Mouse (Mus musculus): Measurements from ENCODE around the gene Sp2. TPM values are rescaled to one million over a fixed set of nuclear protein-coding genes. Genes with fewer than 3 reads are reported as not detected.

Sp2 gene
- polyA plus RNA-seq, 1 experiment from 2014 or later: 17.3 TPM

- WGBS (ENCODE audit: insufficient replicate concordance): 33% methylated on average over 3 of the region's 3 CpGs
- no peaks in the 10 kb centered on the region for H3K36me3 ChIP-seq (ENCODE audit: control insufficient read depth, insufficient read depth, low read length)
- peaks cover 8% of the 10 kb centered on the region for H3K4me1 ChIP-seq (ENCODE audit: control insufficient read depth, insufficient read depth, low read length)
- H3K27me3 ChIP-seq (ENCODE audit: control insufficient read depth, insufficient read depth, low read length): peaks cover 63% of the 10 kb centered on the region
- no peaks in the 10 kb centered on the region for H3K9me3 ChIP-seq (replicated peaks; ENCODE audit: control insufficient read depth, low read length)
- no peak overlapping the region for H3K27ac ChIP-seq (ENCODE audit: low read depth, low read length)
- ATAC-seq (replicated peaks; ENCODE audit: insufficient number of reproducible peaks, low FRiP score, low TSS enrichment): no peak
- H3K4me2 ChIP-seq: no peak overlapping the region
- no peak overlapping the region for H3K4me3 ChIP-seq (ENCODE audit: low read depth, low read length)
- no peak overlapping the region for H3K9ac ChIP-seq (ENCODE audit: low read depth, low read length)
These were observed 3.7 kb upstream of the Sp2 start for GRCm38 (mm10) chr11:96986463-96986862.

- Histone ChIP-seq H3K4me2 (no peak overlapping the region), H3K9me3 (replicated peaks; ENCODE audit: control insufficient read depth, low read length) (no peaks in the 10 kb centered on the region), H3K27me3 (ENCODE audit: control insufficient read depth, insufficient read depth, low read length) (peaks cover 64% of the 10 kb centered on the region), H3K4me1 (ENCODE audit: control insufficient read depth, insufficient read depth, low read length) (peaks cover 8% of the 10 kb centered on the region), H3K4me3 (ENCODE audit: low read depth, low read length) (no peak overlapping the region), H3K36me3 (ENCODE audit: control insufficient read depth, insufficient read depth, low read length) (no peaks in the 10 kb centered on the region), H3K27ac (ENCODE audit: low read depth, low read length) (no peak overlapping the region), H3K9ac (ENCODE audit: low read depth, low read length) (no peak overlapping the region)
- ATAC-seq (replicated peaks; ENCODE audit: insufficient number of reproducible peaks, low FRiP score, low TSS enrichment): no peak
- WGBS (ENCODE audit: insufficient replicate concordance): 15% methylated on average over 4 of the region's 4 CpGs
These were observed 2.1 kb upstream of the Sp2 start for GRCm38 (mm10) chr11:96984903-96985302.

- Histone ChIP-seq H3K27me3 (ENCODE audit: control insufficient read depth, insufficient read depth, low read length) (peaks cover 49% of the 10 kb centered on the region), H3K4me2 (no peak overlapping the region), H3K4me1 (ENCODE audit: control insufficient read depth, insufficient read depth, low read length) (peaks cover 4% of the 10 kb centered on the region), H3K36me3 (ENCODE audit: control insufficient read depth, insufficient read depth, low read length) (no peaks in the 10 kb centered on the region), H3K4me3 (ENCODE audit: low read depth, low read length) (no peak overlapping the region), H3K27ac (ENCODE audit: low read depth, low read length) (no peak overlapping the region), H3K9me3 (replicated peaks; ENCODE audit: control insufficient read depth, low read length) (no peaks in the 10 kb centered on the region), H3K9ac (ENCODE audit: low read depth, low read length) (no peak overlapping the region)
- WGBS (ENCODE audit: insufficient replicate concordance): 2% methylated on average over 7 of the region's 7 CpGs
- ATAC-seq (replicated peaks; ENCODE audit: insufficient number of reproducible peaks, low FRiP score, low TSS enrichment): no peak
These were observed 404 bp downstream of the Sp2 start for GRCm38 (mm10) chr11:96982355-96982754.

GRCm38 (mm10) chr11:96981461-96981860 is 1.3 kb downstream of the Sp2 start:
- Histone ChIP-seq H3K27me3 (ENCODE audit: control insufficient read depth, insufficient read depth, low read length) (peaks cover 42% of the 10 kb centered on the region), H3K9me3 (replicated peaks; ENCODE audit: control insufficient read depth, low read length) (no peaks in the 10 kb centered on the region), H3K4me1 (ENCODE audit: control insufficient read depth, insufficient read depth, low read length) (peaks cover 8% of the 10 kb centered on the region), H3K36me3 (ENCODE audit: control insufficient read depth, insufficient read depth, low read length) (no peaks in the 10 kb centered on the region), H3K9ac (ENCODE audit: low read depth, low read length) (no peak overlapping the region), H3K27ac (ENCODE audit: low read depth, low read length) (no peak overlapping the region), H3K4me2 (no peak overlapping the region), H3K4me3 (ENCODE audit: low read depth, low read length) (no peak overlapping the region)
- ATAC-seq (replicated peaks; ENCODE audit: insufficient number of reproducible peaks, low FRiP score, low TSS enrichment): no peak
- WGBS (ENCODE audit: insufficient replicate concordance): 64% methylated on average over 15 of the region's 15 CpGs

- no peak overlapping the region for H3K27ac ChIP-seq (ENCODE audit: low read depth, low read length)
- no peaks in the 10 kb centered on the region for H3K9me3 ChIP-seq (replicated peaks; ENCODE audit: control insufficient read depth, low read length)
- H3K27me3 ChIP-seq (ENCODE audit: control insufficient read depth, insufficient read depth, low read length): peaks cover 28% of the 10 kb centered on the region
- H3K4me3 ChIP-seq (ENCODE audit: low read depth, low read length): no peak overlapping the region
- ATAC-seq (replicated peaks; ENCODE audit: insufficient number of reproducible peaks, low FRiP score, low TSS enrichment): no peak
- no peak overlapping the region for H3K9ac ChIP-seq (ENCODE audit: low read depth, low read length)
- WGBS (ENCODE audit: insufficient replicate concordance): 76% methylated on average over 5 of the region's 5 CpGs
- peaks cover 17% of the 10 kb centered on the region for H3K4me1 ChIP-seq (ENCODE audit: control insufficient read depth, insufficient read depth, low read length)
- H3K4me2 ChIP-seq: no peak overlapping the region
- H3K36me3 ChIP-seq (ENCODE audit: control insufficient read depth, insufficient read depth, low read length): no peaks in the 10 kb centered on the region
These were observed 2.7 kb downstream of the Sp2 start for GRCm38 (mm10) chr11:96980021-96980420.

- WGBS (ENCODE audit: insufficient replicate concordance): 80% methylated on average over 7 of the region's 7 CpGs
- no peak for ATAC-seq (replicated peaks; ENCODE audit: insufficient number of reproducible peaks, low FRiP score, low TSS enrichment)
- Histone ChIP-seq H3K4me3 (ENCODE audit: low read depth, low read length) (no peak overlapping the region), H3K4me2 (no peak overlapping the region), H3K27me3 (ENCODE audit: control insufficient read depth, insufficient read depth, low read length) (peaks cover 21% of the 10 kb centered on the region), H3K9ac (ENCODE audit: low read depth, low read length) (no peak overlapping the region), H3K4me1 (ENCODE audit: control insufficient read depth, insufficient read depth, low read length) (peaks cover 17% of the 10 kb centered on the region), H3K27ac (ENCODE audit: low read depth, low read length) (no peak overlapping the region), H3K9me3 (replicated peaks; ENCODE audit: control insufficient read depth, low read length) (no peaks in the 10 kb centered on the region), H3K36me3 (ENCODE audit: control insufficient read depth, insufficient read depth, low read length) (no peaks in the 10 kb centered on the region)
These were observed 3.4 kb downstream of the Sp2 start for GRCm38 (mm10) chr11:96979329-96979728.

- ATAC-seq (replicated peaks; ENCODE audit: insufficient number of reproducible peaks, low FRiP score, low TSS enrichment): no peak
- Histone ChIP-seq H3K27me3 (ENCODE audit: control insufficient read depth, insufficient read depth, low read length) (peaks cover 14% of the 10 kb centered on the region), H3K4me1 (ENCODE audit: control insufficient read depth, insufficient read depth, low read length) (peaks cover 17% of the 10 kb centered on the region), H3K4me3 (ENCODE audit: low read depth, low read length) (peak overlapping the region; percentile 61), H3K4me2 (peak overlapping the region; percentile 78), H3K27ac (ENCODE audit: low read depth, low read length) (peak overlapping the region; percentile 76), H3K9ac (ENCODE audit: low read depth, low read length) (peak overlapping the region; percentile 80), H3K36me3 (ENCODE audit: control insufficient read depth, insufficient read depth, low read length) (no peaks in the 10 kb centered on the region), H3K9me3 (replicated peaks; ENCODE audit: control insufficient read depth, low read length) (no peaks in the 10 kb centered on the region)
- WGBS (ENCODE audit: insufficient replicate concordance): 29% methylated on average over 17 of the region's 17 CpGs
These were observed 4.1 kb downstream of the Sp2 start for GRCm38 (mm10) chr11:96978401-96979246.

- H3K4me1 ChIP-seq (ENCODE audit: control insufficient read depth, insufficient read depth, low read length): peaks cover 17% of the 10 kb centered on the region
- H3K9me3 ChIP-seq (replicated peaks; ENCODE audit: control insufficient read depth, low read length): no peaks in the 10 kb centered on the region
- H3K36me3 ChIP-seq (ENCODE audit: control insufficient read depth, insufficient read depth, low read length): no peaks in the 10 kb centered on the region
- peak overlapping the region; percentile 89 for H3K4me3 ChIP-seq (ENCODE audit: low read depth, low read length)
- H3K27ac ChIP-seq (ENCODE audit: low read depth, low read length): peak overlapping the region; percentile 94
- H3K27me3 ChIP-seq (ENCODE audit: control insufficient read depth, insufficient read depth, low read length): peaks cover 7% of the 10 kb centered on the region
- H3K4me2 ChIP-seq: peak overlapping the region; percentile 89
- WGBS (ENCODE audit: insufficient replicate concordance): under 1% methylated on average over 45 of the region's 45 CpGs
- peak; percentile 96 for ATAC-seq (replicated peaks; ENCODE audit: insufficient number of reproducible peaks, low FRiP score, low TSS enrichment)
- peak overlapping the region; percentile 97 for H3K9ac ChIP-seq (ENCODE audit: low read depth, low read length)
These were observed 5.0 kb downstream of the Sp2 start for GRCm38 (mm10) chr11:96977606-96978400.
